Mouse (Mus musculus): ENCODE data around the gene Tnp2. TPM values are rescaled to one million over a fixed set of nuclear protein-coding genes. Genes with fewer than 3 reads are reported as not detected.

Gene Tnp2
- polyA plus RNA-seq, 1 experiment from 2014 or later: not detected

- 81% methylated on average over 5 of the region's 5 CpGs for WGBS
- no peak for ATAC-seq (ENCODE audit: low FRiP score)
Observed at GRCm38 (mm10) chr16:10762569-10763180, 25.8 kb downstream of the Tnp2 start.

GRCm38 (mm10) chr16:10761182-10761581 is 27.3 kb downstream of the Tnp2 start:
- H3K36me3 ChIP-seq (replicated peaks): no peaks in the 10 kb centered on the region
- 85% methylated on average over 8 of the region's 8 CpGs for WGBS
- ATAC-seq (ENCODE audit: low FRiP score): no peak
- no peak overlapping the region for H3K9ac ChIP-seq
- H3K9me3 ChIP-seq: no peaks in the 10 kb centered on the region
- no peaks in the 10 kb centered on the region for H3K27me3 ChIP-seq
- no peak overlapping the region for H3K4me3 ChIP-seq (replicated peaks)
- H3K4me2 ChIP-seq: no peak overlapping the region
- no peak overlapping the region for H3K27ac ChIP-seq
- no peaks in the 10 kb centered on the region for H3K4me1 ChIP-seq

More at GRCm38 (mm10) chr16:10762569-10763180, 25.8 kb downstream of the Tnp2 start:
- no peak overlapping the region for H3K27ac ChIP-seq
- H3K4me1 ChIP-seq: no peaks in the 10 kb centered on the region
- H3K4me3 ChIP-seq (replicated peaks): no peak overlapping the region
- H3K27me3 ChIP-seq: no peaks in the 10 kb centered on the region
- no peak overlapping the region for H3K9ac ChIP-seq
- H3K36me3 ChIP-seq (replicated peaks): no peaks in the 10 kb centered on the region
- no peaks in the 10 kb centered on the region for H3K9me3 ChIP-seq
- no peak overlapping the region for H3K4me2 ChIP-seq

GRCm38 (mm10) chr16:10756168-10756567 is 32.3 kb downstream of the Tnp2 start:
- no peak for ATAC-seq (ENCODE audit: low FRiP score)
- Histone ChIP-seq H3K9ac (no peak overlapping the region), H3K27ac (no peak overlapping the region), H3K4me3 (replicated peaks) (no peak overlapping the region), H3K9me3 (no peaks in the 10 kb centered on the region), H3K4me2 (no peak overlapping the region), H3K4me1 (no peaks in the 10 kb centered on the region), H3K27me3 (no peaks in the 10 kb centered on the region), H3K36me3 (replicated peaks) (no peaks in the 10 kb centered on the region)
- 78% methylated on average over 6 of the region's 6 CpGs for WGBS

- Histone ChIP-seq H3K9me3 (no peaks in the 10 kb centered on the region), H3K27ac (no peak overlapping the region), H3K36me3 (replicated peaks) (no peaks in the 10 kb centered on the region), H3K4me3 (replicated peaks) (no peak overlapping the region), H3K9ac (no peak overlapping the region), H3K4me1 (no peaks in the 10 kb centered on the region), H3K4me2 (no peak overlapping the region), H3K27me3 (no peaks in the 10 kb centered on the region)
- 87% methylated on average over 3 of the region's 3 CpGs for WGBS
- no peak for ATAC-seq (ENCODE audit: low FRiP score)
Observed at GRCm38 (mm10) chr16:10754521-10755296, 33.8 kb downstream of the Tnp2 start.

GRCm38 (mm10) chr16:10749824-10750223 is 38.6 kb downstream of the Tnp2 start:
- H3K27me3 ChIP-seq: no peaks in the 10 kb centered on the region
- ATAC-seq (ENCODE audit: low FRiP score): no peak
- H3K4me1 ChIP-seq: no peaks in the 10 kb centered on the region
- H3K4me3 ChIP-seq (replicated peaks): no peak overlapping the region
- no peak overlapping the region for H3K4me2 ChIP-seq
- no peak overlapping the region for H3K9ac ChIP-seq
- no peak overlapping the region for H3K27ac ChIP-seq
- no peaks in the 10 kb centered on the region for H3K36me3 ChIP-seq (replicated peaks)
- H3K9me3 ChIP-seq: no peaks in the 10 kb centered on the region
- WGBS: 70% methylated on average over 7 of the region's 7 CpGs

- 80% methylated on average over 7 of the region's 7 CpGs for WGBS
- Histone ChIP-seq H3K4me2 (no peak overlapping the region), H3K27me3 (no peaks in the 10 kb centered on the region)
Observed at GRCm38 (mm10) chr16:10749226-10749625, 39.2 kb downstream of the Tnp2 start.

GRCm38 (mm10) chr16:10741082-10741481 is 47.4 kb downstream of the Tnp2 start:
- H3K4me2 ChIP-seq: no peak overlapping the region
- peaks cover 3% of the 10 kb centered on the region; the same call in 1 of the 2 replicates for H3K4me1 ChIP-seq
- H3K9me3 ChIP-seq: no peaks in the 10 kb centered on the region
- H3K36me3 ChIP-seq (replicated peaks): no peaks in the 10 kb centered on the region
- WGBS: 91% methylated on average over 2 of the region's 2 CpGs
- ATAC-seq (ENCODE audit: low FRiP score): no peak
- H3K4me3 ChIP-seq (replicated peaks): no peak overlapping the region
- H3K27me3 ChIP-seq: no peaks in the 10 kb centered on the region
- no peak overlapping the region for H3K9ac ChIP-seq
- no peak overlapping the region for H3K27ac ChIP-seq

More at GRCm38 (mm10) chr16:10749226-10749625, 39.2 kb downstream of the Tnp2 start:
- ATAC-seq (ENCODE audit: low FRiP score): no peak
- Histone ChIP-seq H3K27ac (no peak overlapping the region), H3K9ac (no peak overlapping the region), H3K4me3 (replicated peaks) (no peak overlapping the region), H3K4me1 (no peaks in the 10 kb centered on the region), H3K36me3 (replicated peaks) (no peaks in the 10 kb centered on the region), H3K9me3 (no peaks in the 10 kb centered on the region)

GRCm38 (mm10) chr16:10739854-10740398 is 48.5 kb downstream of the Tnp2 start:
- WGBS: 81% methylated on average over 9 of the region's 9 CpGs
- ATAC-seq (ENCODE audit: low FRiP score): no peak
- Histone ChIP-seq H3K4me3 (replicated peaks) (no peak overlapping the region), H3K4me1 (peaks cover 3% of the 10 kb centered on the region; the same call in 1 of the 2 replicates), H3K27ac (no peak overlapping the region), H3K4me2 (no peak overlapping the region), H3K9ac (no peak overlapping the region), H3K27me3 (no peaks in the 10 kb centered on the region), H3K9me3 (no peaks in the 10 kb centered on the region), H3K36me3 (replicated peaks) (no peaks in the 10 kb centered on the region)

- Histone ChIP-seq H3K36me3 (replicated peaks) (no peaks in the 10 kb centered on the region), H3K9ac (no peak overlapping the region), H3K4me1 (peaks cover 3% of the 10 kb centered on the region; the same call in 1 of the 2 replicates), H3K4me2 (no peak overlapping the region), H3K27ac (no peak overlapping the region), H3K9me3 (no peaks in the 10 kb centered on the region), H3K4me3 (replicated peaks) (no peak overlapping the region), H3K27me3 (no peaks in the 10 kb centered on the region)
- WGBS: 95% methylated on average over 3 of the region's 3 CpGs
- no peak for ATAC-seq (ENCODE audit: low FRiP score)
Observed at GRCm38 (mm10) chr16:10738866-10739265, 49.6 kb downstream of the Tnp2 start.

Other genes with a start within 250 kb of the Tnp2 start
- 20.4 and 22.6 TPM in 2 replicates for gene Dexi, start 245.6 kb downstream of the Tnp2 start, polyA plus RNA-seq (2016; fragmentation: Nextera tagmentation; extraction: Ambion mirVana)
- 51.0 and 53.9 TPM in 2 replicates for gene Clec16a, start 243.3 kb downstream of the Tnp2 start, polyA plus RNA-seq (2016; fragmentation: Nextera tagmentation; extraction: Ambion mirVana)
- gene Socs1, start 3.1 kb downstream of the Tnp2 start, polyA plus RNA-seq (2016; fragmentation: Nextera tagmentation; extraction: Ambion mirVana): 2.2 and 2.6 TPM in 2 replicates
- not detected in 2 replicates for gene Prm3, start 2.3 kb upstream of the Tnp2 start, polyA plus RNA-seq (2016; fragmentation: Nextera tagmentation; extraction: Ambion mirVana)
- gene Prm2, start 7.5 kb upstream of the Tnp2 start, polyA plus RNA-seq (2016; fragmentation: Nextera tagmentation; extraction: Ambion mirVana): not detected in 2 replicates
- gene Prm1, start 17.2 kb upstream of the Tnp2 start, polyA plus RNA-seq (2016; fragmentation: Nextera tagmentation; extraction: Ambion mirVana): not detected in 2 replicates
- not detected in 2 replicates for gene Gm11172, start 24.3 kb upstream of the Tnp2 start, polyA plus RNA-seq (2016; fragmentation: Nextera tagmentation; extraction: Ambion mirVana)
- gene Rmi2, start 46.4 kb upstream of the Tnp2 start, polyA plus RNA-seq (2016; fragmentation: Nextera tagmentation; extraction: Ambion mirVana): 3.1 and 4.0 TPM in 2 replicates

All from forebrain, embryonic 12.5 days (tissue).